Mouse (Mus musculus) liver, postnatal 0 days (tissue): Measurements from ENCODE around the gene Bfsp2.

Experiments
- CTCF ChIP-seq: sonication (generic); IDR thresholded peaks from 2 replicates; pipeline ENCODE4 v1.5.1; 2016; ENCODE audit warnings: antibody characterized with exemption, low read depth
- EP300 ChIP-seq: IDR thresholded peaks from 2 replicates; pipeline ENCODE4 v1.6.1; 2016; ENCODE audit warnings: antibody characterized with exemption, low read depth, mild to moderate bottlenecking

- no peak for TF ChIP-seq CTCF
- TF ChIP-seq EP300, result peak; percentile 52; the same call in 1 of the 2 replicates
Observed at GRCm38 (mm10) chr9:103475414-103475813, 4.8 kb downstream of the Bfsp2 start.
